Mouse (Mus musculus) C2C12 (cell line): ENCODE data around the gene Fbxo9. TPM values are rescaled to one million over a fixed set of nuclear protein-coding genes. Genes with fewer than 3 reads are reported as not detected.

ENCODE experiments used
- H3K27me3 ChIP-seq: one replicate; pipeline ENCODE4 v1.6.1; 2011; ENCODE audit not compliant: control insufficient read depth, insufficient read depth, insufficient read length
- H3K36me3 ChIP-seq: one replicate; pipeline ENCODE4 v1.6.1; 2011; ENCODE audit not compliant: control insufficient read depth, insufficient read depth
- H3K4me3 ChIP-seq: one replicate; pipeline ENCODE4 v1.5.1; 2011; ENCODE audit warnings: mild to moderate bottlenecking, control low read depth; ENCODE audit not compliant: poor library complexity, insufficient read depth, severe bottlenecking
- H3K79me2 ChIP-seq: one replicate; pipeline ENCODE4 v1.6.1; 2011; ENCODE audit not compliant: control insufficient read depth, insufficient read depth
- H3K79me3 ChIP-seq: one replicate; pipeline ENCODE4 v1.6.1; 2011; ENCODE audit warnings: low read depth, control low read depth
- H3ac ChIP-seq: one replicate; pipeline ENCODE3; 2011; ENCODE audit warnings: low read depth; ENCODE audit not compliant: control insufficient read depth, insufficient read length
- CEBPB ChIP-seq: IDR thresholded peaks from one replicate; pipeline ENCODE4 v1.6.1; 2011; ENCODE audit warnings: low read depth, mild to moderate bottlenecking, control low read depth, moderate library complexity
- CTCF ChIP-seq: IDR thresholded peaks from one replicate; pipeline ENCODE4 v1.5.1; 2011; ENCODE audit not compliant: control insufficient read depth, insufficient read depth, insufficient read length
- FOSL1 ChIP-seq: IDR thresholded peaks from one replicate; pipeline ENCODE4 v1.8.0; 2011; ENCODE audit warnings: mild to moderate bottlenecking, low read length; ENCODE audit not compliant: poor library complexity, insufficient read depth, severe bottlenecking
- MAX ChIP-seq: IDR thresholded peaks from one replicate; pipeline ENCODE4 v1.6.1; 2011; ENCODE audit warnings: mild to moderate bottlenecking, control low read depth
- MYOD1 ChIP-seq: IDR thresholded peaks from one replicate; pipeline ENCODE4 v1.6.1; 2011; ENCODE audit warnings: low read depth; ENCODE audit not compliant: control insufficient read depth, insufficient read length
- MYOG ChIP-seq: IDR thresholded peaks from one replicate; pipeline ENCODE4 v1.6.1; 2011; ENCODE audit not compliant: control insufficient read depth, insufficient read length; ENCODE audit errors: extremely low read depth
- USF1 ChIP-seq: IDR thresholded peaks from one replicate; pipeline ENCODE4 v1.6.1; 2011; ENCODE audit warnings: low read depth, mild to moderate bottlenecking, control low read depth, moderate library complexity
- polyA plus RNA-seq: library from polyadenylated mRNA; unstranded; fragments of >200 nt; fragmentation: generic; extraction: Trizol; gene quantifications from one replicate; pipeline ENCODE4 v1.2.1, GENCODE M21; 2012; ENCODE audit warnings: missing spikeins

Gene Fbxo9
- polyA plus RNA-seq, 1 experiment: 17.2 TPM

DNA sequence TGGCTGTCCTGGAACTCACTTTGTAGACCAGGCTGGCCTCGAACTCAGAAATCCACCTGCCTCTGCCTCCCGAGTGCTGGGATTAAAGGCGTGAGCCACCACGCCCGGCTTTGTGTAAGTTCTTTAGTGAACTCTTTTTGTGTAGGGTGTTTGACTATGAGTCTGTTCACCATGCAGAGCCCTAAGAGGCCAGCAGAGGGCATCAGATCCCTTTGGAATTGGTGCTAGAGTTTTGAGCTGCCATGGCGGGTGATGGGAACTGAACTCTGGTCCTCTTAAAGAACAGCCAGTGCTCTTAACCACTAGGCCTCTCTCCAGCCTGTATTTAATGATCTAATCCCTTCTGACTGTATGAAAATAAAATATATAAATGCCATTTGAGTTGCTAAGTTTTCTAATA, 12.5 kb downstream of the Fbxo9 start:
- Histone ChIP-seq H3K36me3 (peaks cover 69% of the 10 kb centered on the region), H3K79me3 (no peaks in the 10 kb centered on the region)
- TF ChIP-seq USF1 (no peak), MAX (no peak), MYOG (no peak), FOSL1 (no peak), CEBPB (no peak), MYOD1 (no peak), CTCF (no peak)

DNA sequence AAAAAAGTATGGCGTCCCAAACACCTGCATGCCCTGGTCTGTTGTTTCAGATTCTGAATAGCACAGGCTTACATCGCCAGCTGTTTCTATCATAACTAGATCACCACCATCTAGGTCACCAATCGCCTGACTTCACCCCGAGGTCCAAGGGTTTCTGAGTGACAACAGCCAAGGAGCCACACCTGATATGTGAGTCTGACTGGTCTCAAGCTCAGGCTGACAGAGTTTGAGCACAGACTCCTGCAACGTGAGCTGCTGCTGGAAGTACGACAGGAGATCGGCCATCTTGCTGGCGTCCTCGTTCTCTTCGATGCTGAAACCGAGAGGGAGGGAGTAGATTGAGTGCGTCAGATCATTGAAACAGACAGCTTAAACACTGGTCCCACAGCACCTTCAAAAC, 13.2 kb downstream of the Fbxo9 start:
- TF ChIP-seq USF1 (no peak), FOSL1 (no peak), MAX (no peak), CTCF (no peak), MYOD1 (no peak), MYOG (no peak), CEBPB (no peak)
- no peaks in the 10 kb centered on the region for H3K79me3 ChIP-seq
- H3K36me3 ChIP-seq: peaks cover 69% of the 10 kb centered on the region
- H3K4me3 ChIP-seq: no peak overlapping the region
- no peak overlapping the region for H3ac ChIP-seq
- no peaks in the 10 kb centered on the region for H3K27me3 ChIP-seq
- no peaks in the 10 kb centered on the region for H3K79me2 ChIP-seq

More for the DNA sequence above, 12.5 kb downstream of the Fbxo9 start:
- Histone ChIP-seq H3K4me3 (no peak overlapping the region), H3K79me2 (no peaks in the 10 kb centered on the region), H3ac (no peak overlapping the region), H3K27me3 (no peaks in the 10 kb centered on the region)

DNA sequence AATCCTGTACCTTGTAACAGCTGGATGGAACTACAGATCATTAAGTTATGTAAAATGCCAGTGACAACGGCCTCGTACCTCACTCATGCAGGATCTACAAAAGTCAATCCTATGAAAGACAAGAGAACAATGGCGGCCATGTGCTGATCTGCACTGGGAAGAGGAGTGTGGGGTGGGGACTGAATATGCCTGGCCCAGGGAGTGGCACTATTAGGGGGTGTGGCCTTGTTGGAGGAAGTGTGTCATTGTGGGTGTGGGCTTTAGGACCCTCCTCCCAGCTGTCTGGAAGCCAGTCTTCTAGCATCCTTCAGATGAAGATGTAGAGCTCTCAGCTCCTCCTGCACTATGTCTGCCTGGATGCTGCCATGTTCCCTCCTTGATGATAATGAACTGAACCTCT, 18.3 kb downstream of the Fbxo9 start:
- H3K27me3 ChIP-seq: no peaks in the 10 kb centered on the region
- no peaks in the 10 kb centered on the region for H3K79me3 ChIP-seq
- no peak overlapping the region for H3K4me3 ChIP-seq
- no peaks in the 10 kb centered on the region for H3K79me2 ChIP-seq
- TF ChIP-seq MYOG (no peak), MYOD1 (no peak), CTCF (no peak), CEBPB (no peak), FOSL1 (no peak), MAX (no peak), USF1 (no peak)
- peaks cover 33% of the 10 kb centered on the region for H3K36me3 ChIP-seq
- H3ac ChIP-seq: no peak overlapping the region

DNA sequence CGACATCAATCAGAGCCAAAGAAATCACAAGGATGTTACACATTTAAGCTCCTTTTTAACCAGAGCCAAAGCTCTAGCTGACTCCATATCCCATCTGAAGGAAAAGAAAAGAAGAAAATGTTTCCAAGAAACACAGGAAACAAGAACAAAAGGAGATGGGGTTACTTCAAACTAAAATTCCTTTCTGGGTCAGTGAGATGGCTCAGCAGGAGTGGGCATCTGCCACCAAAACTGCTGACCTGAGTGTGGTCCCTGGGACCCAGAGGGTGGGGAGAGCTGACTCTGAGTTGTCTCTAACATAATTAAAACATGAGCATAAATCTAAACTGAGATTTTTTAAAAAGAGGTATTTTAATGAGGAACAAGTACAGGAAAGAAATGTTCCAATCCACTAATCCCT, 19.0 kb downstream of the Fbxo9 start:
- Histone ChIP-seq H3K27me3 (no peaks in the 10 kb centered on the region), H3ac (no peak overlapping the region), H3K36me3 (peaks cover 30% of the 10 kb centered on the region), H3K79me3 (no peaks in the 10 kb centered on the region), H3K79me2 (no peaks in the 10 kb centered on the region), H3K4me3 (no peak overlapping the region)
- no peak for TF ChIP-seq CEBPB

DNA sequence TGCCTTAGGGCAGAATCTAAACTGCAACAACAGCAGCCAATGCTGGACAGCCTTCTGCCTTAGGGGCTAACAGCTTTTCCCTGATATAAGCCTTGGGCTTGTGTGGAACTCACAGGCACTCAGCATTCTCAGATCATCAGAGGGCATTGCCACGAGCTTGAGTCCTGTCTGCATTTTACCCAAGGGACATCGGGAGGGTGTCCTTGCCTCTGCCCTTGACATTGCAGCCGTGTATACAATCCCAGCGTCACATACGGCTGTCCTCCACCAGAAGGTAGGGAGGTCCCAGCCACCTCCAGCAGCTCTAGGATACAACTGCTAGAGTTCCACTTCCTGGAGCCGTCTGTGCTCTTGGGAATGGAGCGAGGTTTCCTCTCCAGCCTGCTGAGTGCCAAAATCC, 19.9 kb downstream of the Fbxo9 start:
- TF ChIP-seq MYOD1: no peak
- no peak for TF ChIP-seq USF1
- no peak for TF ChIP-seq MAX
- TF ChIP-seq CTCF: no peak
- TF ChIP-seq FOSL1: no peak
- no peak for TF ChIP-seq CEBPB
- TF ChIP-seq MYOG: no peak
- Histone ChIP-seq H3K27me3 (no peaks in the 10 kb centered on the region), H3ac (no peak overlapping the region), H3K36me3 (peaks cover 31% of the 10 kb centered on the region), H3K79me2 (no peaks in the 10 kb centered on the region), H3K4me3 (no peak overlapping the region), H3K79me3 (no peaks in the 10 kb centered on the region)

DNA sequence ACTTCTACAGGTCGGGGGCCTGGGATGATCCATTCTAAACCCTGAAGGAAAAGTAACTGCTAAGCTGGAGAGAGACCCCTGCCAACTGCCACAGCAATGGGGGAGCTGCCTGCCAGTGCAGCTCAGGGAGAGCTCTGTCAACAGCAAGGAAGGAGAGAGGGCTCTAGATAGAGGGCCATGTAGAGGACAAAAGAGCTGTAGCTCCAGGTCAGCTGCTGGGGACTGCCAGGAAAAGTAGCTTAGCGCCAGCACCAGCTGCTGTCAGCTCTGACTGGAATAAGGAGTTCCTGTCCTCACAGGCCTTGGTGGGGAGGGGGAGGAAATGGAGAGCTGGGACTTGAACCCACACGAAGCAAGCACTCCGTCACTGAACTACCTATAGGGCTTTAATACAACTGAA, 20.3 kb downstream of the Fbxo9 start:
- Histone ChIP-seq H3K27me3 (no peaks in the 10 kb centered on the region), H3K4me3 (no peak overlapping the region), H3K79me2 (no peaks in the 10 kb centered on the region), H3ac (no peak overlapping the region), H3K79me3 (no peaks in the 10 kb centered on the region), H3K36me3 (peaks cover 32% of the 10 kb centered on the region)
- TF ChIP-seq USF1 (no peak), MAX (no peak), CTCF (no peak), MYOD1 (no peak)
